Mouse (Mus musculus) ES-Bruce4 (cell line): ENCODE results near the gene Camta2.

ENCODE experiments used
- CTCF ChIP-seq: IDR thresholded peaks from one replicate; pipeline ENCODE4 v1.8.1; 2011; ENCODE audit warnings: low read depth, low read length
- EP300 ChIP-seq: IDR thresholded peaks from 2 replicates; pipeline ENCODE4 v1.6.1; 2011; ENCODE audit warnings: low read depth, low read length; ENCODE audit not compliant: insufficient read depth

- no peak for TF ChIP-seq CTCF
- TF ChIP-seq EP300: no peak
Observed at GRCm38 (mm10) chr11:70630129-70630528, 57.8 kb downstream of the Camta2 start.
